Mouse (Mus musculus): ENCODE measurements around the gene Defb3.
"Not testable (repeated sequence)": the region's sequence is repeated elsewhere in the genome, so short reads cannot be mapped to it uniquely, and the experiment has no call there.

Gene Defb3

GRCm38 (mm10) chr8:19293060-19293459 lies at the start of gene Defb3:
Defb3 (plus strand) TSS chr8:19293360.
- DNase-seq (ENCODE audit: low spot score in 2 of 2), result not testable (repeated sequence)

GRCm38 (mm10) chr8:19247280-19247679 lies 45.9 kb upstream of the Defb3 start, which contains the start of gene Defb5:
Defb5 (plus strand) TSS chr8:19247580.
- no peak for DNase-seq (ENCODE audit: low spot score in 2 of 2)

- no peak for DNase-seq (ENCODE audit: low spot score in 2 of 2)
Observed at GRCm38 (mm10) chr8:19258136-19258535, 35.0 kb upstream of the Defb3 start.

- DNase-seq (ENCODE audit: low spot score in 2 of 2), result no peak
Observed at GRCm38 (mm10) chr8:19259667-19260066, 33.5 kb upstream of the Defb3 start.

- DNase-seq (ENCODE audit: low spot score in 2 of 2), result not testable (repeated sequence)
Observed at GRCm38 (mm10) chr8:19298361-19298760, 5.2 kb downstream of the Defb3 start.

GRCm38 (mm10) chr8:19331836-19332235 lies 38.7 kb downstream of the Defb3 start:
- no peak for DNase-seq (ENCODE audit: low spot score in 2 of 2)

Measured in thymus, postnatal 10 days (tissue).